Mouse (Mus musculus): Measurements from ENCODE around the gene Hsd11b1.

- TF ChIP-seq CTCF (IDR thresholded peaks at IDR 0.05; ENCODE audit: low read depth), result no peak
- TF ChIP-seq EP300 (optimal IDR thresholded peaks at IDR 0.05), result no peak
Observed at GRCm38 (mm10) chr1:193309785-193310518, 46.1 kb upstream of the Hsd11b1 start.
